Mouse (Mus musculus): Measurements from ENCODE around the gene 3830406C13Rik.

GRCm38 (mm10) chr14:12349334-12350090, 65.5 kb downstream of the 3830406C13Rik start:
- TF ChIP-seq EP300 (IDR thresholded peaks at IDR 0.05; ENCODE audit: low read depth): no peak
- TF ChIP-seq CTCF (IDR thresholded peaks at IDR 0.05; ENCODE audit: low read depth): no peak
